Mouse (Mus musculus) gastrocnemius, adult 8-10 months (tissue): ENCODE results near the gene Macrod2. TPM values are rescaled to one million over a fixed set of nuclear protein-coding genes. Genes with fewer than 3 reads are reported as not detected.

ENCODE experiments used
- DNase-seq, 2 experiments: peaks; one replicate each; pipeline ENCODE4 v3.0.0; 2022; ENCODE audit warnings: low spot score in 2 of 2
- total RNA-seq, 4 experiments: library from RNA; stranded (reverse); gene quantifications; 2 replicates each; pipeline ENCODE4 v1.2.4; 2022

Gene Macrod2
- total RNA-seq, 4 experiments from 2014 or later = 16.2 to 21.8 (median 19.1) TPM

DNA sequence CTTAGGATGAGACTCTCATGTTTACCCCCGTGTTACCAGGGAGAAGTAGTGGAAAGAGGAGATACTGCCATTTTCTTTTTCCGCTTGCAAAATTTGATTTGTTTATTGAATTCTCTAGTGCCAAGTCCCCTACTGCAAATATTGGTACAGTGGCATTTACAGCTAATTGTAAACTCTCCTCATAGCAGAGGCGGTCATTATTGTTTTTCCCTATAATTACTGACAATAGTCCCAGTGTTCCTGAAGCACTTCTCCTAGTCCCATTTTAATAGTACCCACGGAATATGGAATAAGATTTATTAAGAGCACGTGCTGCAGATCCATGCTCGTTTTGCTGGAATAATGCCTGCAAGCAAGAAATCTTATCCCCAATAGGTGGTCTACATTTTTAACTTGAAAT lies 1518.8 kb downstream of the Macrod2 start:
- no peak for DNase-seq

DNA sequence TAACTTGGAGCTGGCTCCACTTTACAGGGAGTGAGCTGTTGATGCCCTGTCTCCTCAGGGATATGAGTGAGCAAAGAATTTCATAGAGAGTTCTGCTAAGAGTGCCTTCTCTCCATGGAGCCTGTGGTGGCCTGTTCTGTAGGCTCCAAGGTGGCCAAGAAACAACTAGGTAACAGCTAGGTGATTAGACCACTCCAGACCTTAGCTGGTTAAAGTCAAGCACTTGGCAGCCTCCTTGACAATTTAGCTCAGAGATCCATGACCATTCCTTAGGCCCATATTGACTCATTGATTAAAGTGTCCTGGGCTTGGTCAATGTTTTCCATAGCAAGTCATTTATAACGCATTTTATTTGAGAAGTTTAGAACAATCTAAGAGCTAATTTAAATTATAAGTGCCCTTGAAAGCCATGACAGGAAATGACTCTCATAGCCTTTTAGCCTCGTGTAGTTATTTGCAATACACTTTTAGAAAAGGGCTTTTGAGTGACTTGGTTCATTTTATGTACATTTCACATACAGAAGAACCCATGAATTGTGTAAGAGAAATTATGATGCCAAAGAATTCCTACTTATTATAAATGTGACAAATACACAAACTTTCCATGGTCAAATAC lies 1525.4 kb downstream of the Macrod2 start:
- DNase-seq = no peak

DNA sequence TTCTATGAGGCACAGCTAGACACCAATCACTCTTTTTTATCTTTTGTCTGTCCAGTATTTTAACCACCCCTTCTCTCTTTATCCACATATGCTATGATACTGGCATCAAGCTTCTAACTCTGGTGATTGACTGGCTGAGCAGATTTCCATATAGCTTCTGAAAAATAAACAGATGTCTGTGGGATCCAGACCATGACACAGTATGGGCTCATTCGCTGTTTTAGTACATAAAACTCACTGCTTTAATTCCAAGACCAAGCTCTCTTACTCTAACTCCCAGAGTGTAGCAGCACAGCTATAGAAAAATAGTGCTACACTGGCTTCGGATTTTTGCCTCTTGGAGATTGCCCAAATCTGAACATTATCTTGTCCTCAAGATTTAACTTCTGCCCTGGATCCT lies 1540.0 kb downstream of the Macrod2 start:
- DNase-seq = no peak

DNA sequence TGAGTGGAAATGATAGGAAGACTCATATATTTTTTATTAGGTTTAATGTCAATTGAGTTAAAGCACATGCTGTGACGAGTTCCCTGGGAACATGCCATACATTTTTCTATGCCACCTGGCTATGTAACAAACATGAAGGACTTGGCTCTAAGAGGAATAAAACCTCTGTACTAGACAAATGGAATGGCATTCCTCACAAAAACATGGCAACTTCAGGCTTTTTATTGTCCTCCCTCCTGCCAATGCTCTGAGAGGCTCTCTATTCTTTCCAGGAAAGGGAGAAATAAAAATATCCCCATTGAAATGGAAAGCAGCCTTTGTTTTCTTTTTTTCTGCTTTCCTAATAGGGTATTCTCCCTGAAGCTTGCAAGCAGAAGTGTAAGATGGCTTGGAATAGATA lies 1559.7 kb downstream of the Macrod2 start:
- DNase-seq = no peak

DNA sequence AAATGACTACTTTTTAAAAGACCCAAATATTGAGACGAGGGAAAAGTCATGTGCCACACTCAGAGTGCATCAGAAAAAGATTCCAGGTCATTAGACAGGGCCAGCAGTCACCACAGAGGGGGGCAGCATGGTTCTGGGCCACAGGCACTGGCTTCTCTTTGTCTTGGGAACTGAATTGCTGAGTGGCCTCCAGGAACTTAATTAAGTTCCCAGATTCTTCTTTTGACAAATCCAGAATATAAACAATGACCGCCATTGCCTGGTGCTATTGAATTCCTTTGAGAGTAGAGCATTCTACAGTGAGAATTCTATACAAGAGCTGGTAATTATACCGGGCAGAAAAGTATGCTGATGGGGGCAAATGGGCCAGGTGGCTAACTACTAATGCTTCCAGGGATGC lies 1560.1 kb downstream of the Macrod2 start:
- no peak for DNase-seq

- no peak for DNase-seq
These were observed 1567.8 kb downstream of the Macrod2 start for GRCm38 (mm10) chr2:141962868-141963267.

GRCm38 (mm10) chr2:141983664-141984395 lies 1588.7 kb downstream of the Macrod2 start:
- no peak for DNase-seq

GRCm38 (mm10) chr2:141998901-141999300 lies 1603.8 kb downstream of the Macrod2 start:
- no peak for DNase-seq

DNA sequence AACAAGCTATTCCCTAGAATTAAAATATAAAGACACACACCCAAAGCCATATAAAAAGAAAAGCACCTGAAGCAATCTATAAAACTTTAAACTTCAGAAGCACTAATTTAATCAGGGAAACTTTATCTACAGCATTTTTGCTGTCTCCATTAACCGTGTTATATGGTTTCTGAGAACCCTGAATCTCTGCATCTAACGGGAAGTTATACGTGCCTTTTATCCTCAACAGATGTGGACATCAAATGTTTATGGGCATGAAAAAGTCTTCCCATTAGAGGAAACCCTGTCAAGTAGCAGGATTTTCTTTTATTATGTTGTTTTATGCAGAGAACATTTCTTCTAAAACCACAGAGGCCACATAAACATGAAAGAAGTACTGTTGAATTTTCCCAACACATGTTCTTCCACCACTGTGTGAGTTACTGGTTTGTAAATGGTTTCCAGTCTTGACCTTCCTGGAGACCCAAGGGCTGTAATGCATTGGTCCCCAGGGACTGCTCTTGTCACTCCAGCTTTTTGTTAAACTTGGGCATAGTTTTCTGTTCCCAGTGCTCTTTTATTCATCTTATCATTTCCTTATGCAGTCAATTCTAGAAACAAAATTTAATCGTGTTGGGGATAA lies 1629.5 kb downstream of the Macrod2 start:
- no peak for DNase-seq

GRCm38 (mm10) chr2:142026721-142027120 lies 1631.6 kb downstream of the Macrod2 start:
- DNase-seq = no peak

DNA sequence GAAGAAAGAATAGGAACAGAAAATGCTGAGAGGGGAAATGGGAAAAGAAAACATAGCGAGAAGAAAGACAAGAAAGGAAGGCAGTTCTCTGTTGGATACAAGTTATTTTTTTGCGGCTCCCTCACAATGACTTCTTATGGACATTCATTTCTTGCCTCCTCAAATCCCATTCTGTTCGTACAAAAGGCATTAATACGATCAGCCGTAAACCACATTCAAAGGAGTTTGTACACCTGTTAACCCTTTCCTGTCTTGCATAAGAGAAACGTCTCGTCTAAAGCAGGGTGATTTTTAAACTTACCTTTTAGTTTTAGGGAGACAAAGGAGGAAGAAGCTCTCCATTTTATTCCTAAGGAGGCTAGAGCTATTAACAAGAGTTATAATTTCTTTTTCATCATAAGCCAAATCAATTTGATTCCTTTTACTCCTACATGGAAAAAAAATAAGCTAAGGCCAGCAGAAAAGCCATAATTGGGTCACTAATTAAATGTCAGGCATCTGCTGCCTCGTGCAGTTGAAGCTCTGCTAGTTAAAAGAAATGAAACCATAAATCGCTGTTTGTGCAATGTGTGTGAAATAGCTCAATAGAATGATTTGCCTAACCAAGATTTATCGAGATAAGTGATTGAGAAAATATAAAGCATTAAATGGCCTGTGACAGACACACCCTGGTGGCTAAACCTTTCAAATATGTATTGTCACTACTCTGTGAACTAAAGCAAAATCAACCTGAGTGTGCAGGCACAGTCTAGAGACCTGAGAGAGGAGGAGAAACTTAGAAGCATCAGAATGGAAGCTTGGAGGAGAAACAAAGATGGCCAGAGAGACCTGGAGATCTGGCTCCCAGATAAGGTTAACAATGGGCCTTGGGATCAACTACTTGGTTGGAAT lies 1635.9 kb downstream of the Macrod2 start:
- DNase-seq = no peak

GRCm38 (mm10) chr2:142055576-142055975 lies 1660.5 kb downstream of the Macrod2 start:
- no peak for DNase-seq

DNA sequence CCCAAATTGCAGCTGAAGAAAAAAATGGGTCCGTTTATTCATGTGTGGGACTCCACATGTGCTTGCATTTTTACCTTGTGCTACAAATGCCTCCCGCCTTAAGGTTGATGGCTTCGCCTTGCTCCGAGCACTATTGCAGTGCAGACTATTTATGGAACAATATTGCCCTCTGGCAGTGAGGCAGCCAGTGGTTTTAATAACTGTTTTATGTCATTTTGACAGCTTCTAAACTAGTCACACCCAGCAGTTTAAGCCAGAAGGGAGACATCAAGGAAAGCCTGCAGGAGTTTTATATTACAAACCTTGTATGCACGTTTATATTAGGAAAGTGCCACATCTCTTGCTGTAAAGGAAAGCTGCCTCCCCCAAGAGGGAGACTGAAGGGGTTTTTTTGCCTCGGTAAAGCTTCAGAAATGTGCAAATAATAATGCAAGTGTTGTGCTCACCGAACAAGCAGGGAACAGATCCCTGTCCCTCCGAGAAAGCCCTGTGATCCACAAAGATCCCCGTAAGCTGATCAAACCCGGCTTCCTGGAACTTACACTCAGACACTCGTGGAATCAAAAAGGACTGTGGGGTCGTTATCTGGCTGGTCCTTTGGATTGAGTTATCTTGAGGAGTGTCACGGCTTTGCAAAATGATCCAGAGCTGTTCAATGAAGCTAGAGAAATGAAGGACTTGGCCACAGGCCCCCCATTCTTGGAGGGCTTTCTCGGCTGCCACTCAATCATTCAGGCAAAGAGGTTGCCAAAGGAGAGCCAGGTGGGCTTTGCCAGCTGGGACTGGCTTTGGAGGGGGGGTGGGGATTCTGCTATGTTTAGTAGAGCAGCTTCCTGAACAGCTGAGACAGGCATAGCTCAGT lies 1663.0 kb downstream of the Macrod2 start:
- DNase-seq = no peak

DNA sequence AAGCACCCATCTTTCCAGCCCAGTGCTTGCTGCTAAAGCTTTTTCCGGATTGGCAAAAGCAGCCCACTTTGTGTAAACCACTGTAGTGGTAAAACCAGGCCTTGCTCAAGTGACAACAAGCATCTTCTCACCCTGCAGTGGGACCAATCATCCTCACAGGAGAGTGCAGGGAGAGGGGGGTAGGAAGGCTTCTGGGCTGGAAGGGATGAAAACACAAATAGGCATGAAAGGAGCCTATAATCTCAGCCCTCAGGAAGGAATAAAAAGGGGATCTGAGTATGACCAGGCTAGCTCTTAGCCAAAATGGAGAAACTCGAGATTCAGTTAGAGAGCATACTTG lies 1663.6 kb downstream of the Macrod2 start:
- DNase-seq = no peak

- DNase-seq = no peak
These were observed 1713.8 kb downstream of the Macrod2 start for GRCm38 (mm10) chr2:142108947-142109346.

- no peak for DNase-seq
These were observed 1721.5 kb downstream of the Macrod2 start for GRCm38 (mm10) chr2:142116623-142117022.

DNA sequence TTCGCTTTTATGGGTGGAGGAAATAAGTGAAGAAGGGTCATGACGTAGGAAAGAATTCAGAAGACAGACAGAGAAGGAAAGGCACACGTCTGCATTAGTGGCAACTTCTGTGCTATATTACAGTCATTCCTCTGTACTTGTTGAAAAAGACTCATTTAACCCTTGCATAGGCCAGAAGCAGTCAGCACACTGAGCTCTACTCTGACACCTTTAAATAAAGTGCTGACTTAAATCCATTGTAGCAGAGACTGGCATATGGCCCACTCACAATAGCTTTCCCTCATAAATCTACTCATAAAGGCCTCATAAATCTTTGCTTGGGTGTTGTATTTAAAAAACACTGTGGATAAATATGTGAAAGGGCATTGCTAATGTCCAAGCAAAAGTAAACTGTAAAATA lies 1733.0 kb downstream of the Macrod2 start:
- no peak for DNase-seq

- no peak for DNase-seq
These were observed 1734.1 kb downstream of the Macrod2 start for GRCm38 (mm10) chr2:142129166-142129565.

DNA sequence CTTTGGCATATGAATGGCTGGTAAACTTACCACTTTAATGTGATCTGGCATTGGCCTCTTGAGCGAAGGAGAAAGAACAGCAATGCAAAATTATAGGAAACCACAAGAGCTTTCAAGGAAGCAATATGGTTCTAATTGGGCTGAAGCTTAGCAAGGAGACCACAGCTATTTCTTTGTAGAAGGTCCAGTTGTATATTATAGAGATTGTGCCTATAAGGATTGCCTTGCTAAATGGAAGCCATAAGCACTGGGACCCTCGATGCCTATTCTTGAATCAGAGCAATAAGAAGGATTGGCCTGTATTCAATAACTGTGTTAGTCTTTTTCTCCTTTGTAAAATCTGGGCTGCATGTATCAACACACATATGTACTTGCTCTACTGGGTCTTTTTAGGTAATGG lies 1754.2 kb downstream of the Macrod2 start:
- no peak for DNase-seq

DNA sequence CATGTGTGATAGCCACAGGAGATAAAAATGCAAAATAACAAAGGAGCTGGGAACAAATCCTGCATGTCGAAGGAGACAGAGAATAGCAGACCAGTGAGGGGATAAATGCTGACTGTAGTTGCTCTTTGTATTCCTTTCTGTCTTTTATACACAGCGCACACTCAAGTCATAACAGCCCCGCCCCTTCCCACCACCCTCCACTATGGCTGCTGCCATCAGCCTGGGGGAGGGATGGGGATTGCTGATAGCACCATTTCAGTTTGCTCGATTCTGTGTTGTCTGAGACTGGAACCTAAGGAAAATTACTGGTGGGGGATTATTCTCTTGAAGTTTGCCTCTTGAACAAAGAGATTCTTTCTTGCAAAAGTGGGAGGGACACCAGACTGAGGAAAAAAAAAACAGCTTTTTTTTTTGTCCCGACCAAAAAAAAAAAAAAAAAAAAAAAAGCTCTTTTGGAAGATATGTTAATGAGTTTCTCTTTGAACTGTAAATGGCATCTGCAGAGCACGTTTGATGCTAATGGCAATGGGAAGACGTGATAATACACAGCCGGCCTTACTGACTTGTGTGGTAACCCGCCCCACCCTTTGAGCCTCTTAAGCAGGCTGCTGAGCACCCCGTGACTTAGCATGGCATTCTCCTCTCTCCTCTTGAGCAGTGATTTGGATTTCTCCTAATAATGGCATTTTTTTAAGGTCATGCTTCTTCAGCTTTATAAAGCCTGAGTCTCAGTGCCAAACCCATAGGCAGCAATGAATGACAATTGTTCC lies 1768.6 kb downstream of the Macrod2 start:
- DNase-seq = no peak
